Mouse (Mus musculus) midbrain, embryonic 13.5 days (tissue): Measurements from ENCODE around the gene Lair1. TPM values are rescaled to one million over a fixed set of nuclear protein-coding genes. Genes with fewer than 3 reads are reported as not detected.

ENCODE experiments used
- polyA plus RNA-seq: library from polyadenylated mRNA; unstranded; fragments of >200 nt; fragmentation: Nextera tagmentation; extraction: Ambion mirVana; gene quantifications from 2 replicates; pipeline ENCODE4 v1.2.1, GENCODE M21; 2015

Gene Lair1
- polyA plus RNA-seq, 1 experiment from 2014 or later = 2.2 TPM

Other genes starting within 250 kb of the Lair1 start
- gene Gm15448, start 237.5 kb downstream of the Lair1 start, polyA plus RNA-seq = not detected in 2 replicates
- gene Pira2, start 218.2 kb downstream of the Lair1 start, polyA plus RNA-seq = not detected in 2 replicates
- gene Gm14548, start 165.1 kb downstream of the Lair1 start, polyA plus RNA-seq = not detected in 2 replicates
- gene Lilra6, start 147.7 kb downstream of the Lair1 start, polyA plus RNA-seq = not detected in 2 replicates
- gene Ttyh1, start 56.2 kb upstream of the Lair1 start, polyA plus RNA-seq = 106 and 124 TPM in 2 replicates
- 84.4 and 97.1 TPM in 2 replicates for gene Leng8, start 73.8 kb upstream of the Lair1 start, polyA plus RNA-seq
- gene Leng9, start 87.2 kb upstream of the Lair1 start, polyA plus RNA-seq = 4.0 and 4.4 TPM in 2 replicates
- gene Cdc42ep5, start 101.7 kb upstream of the Lair1 start, polyA plus RNA-seq = 5.1 and 5.2 TPM in 2 replicates
- gene Lilra5, start 174.6 kb upstream of the Lair1 start, polyA plus RNA-seq = not detected in 2 replicates